Mouse (Mus musculus) A20 (cell line): ENCODE data around the gene Plpp2.

Experiments used
- DNase-seq: peaks from one replicate; pipeline ENCODE4 v3.0.0-alpha.2; 2011; ENCODE audit warnings: low read depth, low spot score

Plpp2 gene

GRCm38 (mm10) chr10:79533126-79533911 lies at the start of gene Plpp2:
Plpp2 (minus strand) TSS chr10:79533796.
- peak; percentile 82 for DNase-seq

DNA sequence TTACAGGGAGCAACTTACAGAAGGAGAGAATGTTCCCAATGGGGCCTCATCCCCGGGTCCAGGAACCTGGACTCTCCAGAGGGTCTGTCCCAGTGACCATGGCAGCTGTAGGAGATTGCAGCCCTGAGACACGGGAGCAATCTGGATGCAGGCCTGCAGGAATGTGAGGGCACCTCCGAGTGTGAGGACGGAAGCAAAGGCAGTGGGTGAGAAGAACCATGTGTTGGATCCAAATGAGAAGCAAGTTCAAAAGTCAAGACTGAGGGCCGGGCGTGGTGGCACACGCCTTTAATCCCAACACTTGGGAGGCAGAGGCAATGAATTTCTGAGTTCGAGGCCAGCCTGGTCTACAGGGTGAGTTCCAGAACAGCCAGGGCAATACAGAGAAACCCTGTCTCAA lies 47.9 kb upstream of the Plpp2 start:
- no peak for DNase-seq

GRCm38 (mm10) chr10:79580811-79581210 lies 47.2 kb upstream of the Plpp2 start:
- peak; percentile 64 for DNase-seq

DNA sequence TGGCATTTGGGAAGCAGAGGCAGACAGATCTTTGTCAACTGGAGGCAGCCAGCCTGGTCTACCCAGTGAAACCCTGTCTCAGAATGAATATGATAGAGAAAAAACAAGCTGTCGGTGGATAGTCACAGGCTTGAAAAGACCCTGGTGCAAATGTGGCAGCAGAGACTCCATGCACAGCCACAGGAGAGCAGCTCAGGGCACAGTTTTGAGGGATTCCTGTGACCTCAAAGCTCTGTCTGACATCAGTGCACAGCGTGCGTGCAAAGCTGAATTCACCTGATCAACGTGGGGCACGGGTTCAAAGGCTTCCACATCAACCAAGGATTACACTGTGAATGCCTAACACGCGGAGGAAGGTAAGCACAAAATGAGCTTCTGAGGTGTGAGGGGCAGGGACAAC lies 46.8 kb upstream of the Plpp2 start:
- no peak for DNase-seq

DNA sequence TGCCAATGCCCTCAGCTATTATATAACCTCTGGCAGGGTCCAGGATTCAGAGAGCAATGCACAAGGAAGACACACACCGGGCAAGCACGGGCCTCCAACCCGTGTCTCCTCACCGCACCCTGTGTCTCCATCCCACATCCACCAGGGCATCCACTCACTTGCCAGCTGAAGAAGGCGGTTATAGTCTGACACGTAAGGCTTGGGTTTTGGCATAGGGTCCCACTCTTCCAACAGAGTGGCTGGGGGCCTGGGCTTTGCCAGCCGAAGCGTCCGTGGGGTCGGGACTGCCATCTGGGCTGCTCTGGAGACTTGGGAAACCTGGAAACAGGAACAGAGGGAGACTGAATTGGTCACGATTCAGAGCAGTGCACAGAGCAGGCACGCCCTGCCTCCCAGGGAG lies 46.2 kb upstream of the Plpp2 start:
- DNase-seq, result no peak

DNA sequence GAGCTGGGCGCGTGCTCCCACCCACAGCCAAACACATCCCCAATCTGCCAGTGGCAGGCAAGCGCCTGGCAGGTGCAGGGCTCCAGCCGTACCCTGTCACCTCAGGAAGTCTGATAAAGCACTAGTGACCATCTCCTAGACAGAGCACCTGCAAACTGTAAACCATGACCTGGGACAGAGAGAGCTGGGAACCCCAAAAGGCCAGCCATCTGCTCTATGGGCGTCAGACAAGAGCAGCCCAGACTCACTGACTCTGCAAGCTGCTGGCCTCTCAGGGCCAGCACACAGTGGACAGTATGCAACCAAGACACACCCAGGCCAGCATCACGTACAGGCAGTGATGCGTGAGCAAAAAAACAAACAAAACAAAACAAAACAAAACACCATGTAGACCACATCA lies 45.3 kb upstream of the Plpp2 start:
- DNase-seq, result no peak

DNA sequence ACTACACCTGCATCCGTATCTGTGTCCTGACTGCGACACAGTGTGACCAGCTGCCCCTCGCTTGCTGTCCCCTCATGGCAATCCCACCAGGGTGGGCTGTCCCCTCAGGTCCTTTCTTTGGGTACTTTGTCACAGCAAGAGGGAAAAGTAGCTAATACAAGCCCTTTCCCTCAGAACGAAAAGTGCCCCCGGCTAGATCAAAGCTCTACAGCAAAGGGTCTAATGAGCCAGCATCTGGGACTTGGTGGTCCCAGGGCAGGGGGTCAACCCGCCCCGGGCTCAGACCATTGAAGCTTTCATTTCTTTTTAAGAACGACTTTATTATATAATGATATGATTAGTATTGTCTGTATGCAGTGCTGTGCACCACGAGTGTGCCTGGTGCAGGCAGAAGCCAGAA lies 44.7 kb upstream of the Plpp2 start:
- DNase-seq, result no peak

- no peak for DNase-seq
Measured at GRCm38 (mm10) chr10:79577376-79577775, 43.8 kb upstream of the Plpp2 start.

- no peak for DNase-seq
Measured at GRCm38 (mm10) chr10:79575754-79576153, 42.2 kb upstream of the Plpp2 start.

DNA sequence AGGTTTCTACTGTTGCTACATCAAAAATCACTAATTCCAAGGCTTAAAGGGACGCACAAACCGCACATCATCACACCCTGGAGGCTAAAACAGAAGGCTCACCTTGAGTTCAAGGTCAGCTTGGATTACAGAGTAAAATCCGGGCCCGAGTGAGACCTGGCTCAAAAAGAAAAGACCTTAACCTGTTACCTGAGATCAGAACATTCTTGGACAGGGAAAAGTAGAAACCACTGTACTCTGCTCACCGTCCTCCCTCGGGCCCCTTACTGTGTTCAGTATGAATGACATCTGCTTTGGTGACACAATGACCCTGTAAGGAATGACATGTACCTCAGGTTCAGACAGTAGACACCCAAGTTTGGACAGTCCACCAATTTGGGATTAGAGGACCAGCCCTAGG lies 41.2 kb upstream of the Plpp2 start:
- DNase-seq, result no peak

GRCm38 (mm10) chr10:79574350-79574749 lies 40.8 kb upstream of the Plpp2 start:
- DNase-seq, result no peak

- DNase-seq, result no peak
Measured at GRCm38 (mm10) chr10:79573611-79574010, 40.0 kb upstream of the Plpp2 start.

GRCm38 (mm10) chr10:79571314-79571713 lies 37.7 kb upstream of the Plpp2 start:
- no peak for DNase-seq

DNA sequence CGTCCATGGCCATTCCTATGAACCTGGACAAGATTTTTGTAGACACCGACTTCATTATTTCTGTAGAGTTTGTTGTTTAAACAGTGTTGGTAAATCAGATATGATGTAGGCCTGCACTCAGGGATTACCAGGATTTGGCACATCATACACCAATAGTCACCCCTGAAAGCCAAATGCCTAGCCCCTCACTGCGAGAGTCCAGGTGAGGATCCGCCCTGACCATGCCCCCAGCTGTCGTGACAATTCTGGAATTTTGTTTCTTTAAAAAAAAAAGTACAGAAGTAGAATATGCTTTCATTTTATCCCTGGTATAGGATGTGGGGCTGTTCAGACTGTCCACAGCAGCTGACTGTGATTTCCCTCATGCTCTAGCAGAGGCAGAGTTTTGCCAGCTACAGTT lies 36.3 kb upstream of the Plpp2 start:
- no peak for DNase-seq

DNA sequence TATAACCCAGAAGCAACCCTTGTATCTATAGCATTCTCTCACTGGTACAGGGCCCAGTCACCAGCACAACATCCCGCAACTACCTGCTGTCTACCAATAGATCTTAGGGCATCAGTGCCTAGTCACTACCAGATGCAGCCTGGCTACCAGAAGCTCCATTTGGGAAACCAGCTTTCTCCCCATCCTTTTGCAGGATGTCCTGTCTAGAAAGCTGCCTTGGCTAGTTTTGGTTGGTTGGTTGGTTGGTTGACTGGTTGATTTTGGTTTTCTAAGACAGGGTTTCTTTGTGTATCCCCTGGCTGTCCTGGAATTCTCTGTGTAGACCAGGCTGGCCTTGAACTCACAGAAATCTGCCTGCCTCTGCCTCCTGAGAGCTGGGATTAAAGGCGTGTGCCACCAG lies 26.1 kb upstream of the Plpp2 start:
- no peak for DNase-seq

DNA sequence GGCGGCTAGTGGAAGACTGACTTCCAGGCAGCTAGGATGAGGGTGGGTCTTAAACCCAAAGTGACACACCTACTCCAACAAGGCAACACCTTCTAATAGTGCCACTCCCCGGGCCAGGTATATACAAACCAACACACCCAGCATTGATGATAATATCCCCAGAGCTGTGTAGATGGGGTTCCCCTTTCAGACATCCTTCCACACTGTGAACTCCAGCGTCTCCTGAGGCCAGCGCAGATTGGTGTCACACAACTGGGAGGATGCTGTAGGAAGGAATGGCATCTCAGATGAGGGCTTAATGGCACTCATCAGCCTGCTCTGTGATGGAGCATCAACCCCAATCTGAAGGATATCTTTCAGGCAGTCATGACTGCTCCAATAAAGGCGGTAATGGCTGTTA lies 23.9 kb upstream of the Plpp2 start:
- DNase-seq, result no peak

- no peak for DNase-seq
Measured at GRCm38 (mm10) chr10:79556951-79557350, 23.4 kb upstream of the Plpp2 start.

DNA sequence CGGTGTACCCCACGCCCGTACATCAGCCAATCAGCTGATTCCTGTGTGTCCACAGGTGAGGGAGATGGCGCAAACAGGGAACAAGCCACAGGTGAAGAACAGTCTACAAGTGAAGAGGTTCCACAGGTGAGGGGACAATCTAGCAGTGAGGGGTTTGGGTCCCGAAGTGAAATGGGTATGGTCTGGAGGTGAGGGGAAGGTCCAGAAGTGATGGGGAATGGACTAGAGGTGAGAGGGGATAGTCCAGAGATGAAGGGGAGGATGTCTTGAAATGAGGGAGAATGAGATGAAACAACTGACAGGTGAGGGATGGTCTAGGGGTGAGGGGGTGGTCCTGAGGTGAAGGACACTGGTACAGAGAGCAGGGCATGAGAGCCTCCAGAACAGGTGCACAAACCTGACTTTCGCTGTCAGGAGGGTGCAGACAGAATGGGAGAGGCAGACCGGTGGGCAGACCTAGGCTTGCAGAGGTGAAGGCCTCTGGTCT lies 21.7 kb upstream of the Plpp2 start:
- DNase-seq, result no peak

DNA sequence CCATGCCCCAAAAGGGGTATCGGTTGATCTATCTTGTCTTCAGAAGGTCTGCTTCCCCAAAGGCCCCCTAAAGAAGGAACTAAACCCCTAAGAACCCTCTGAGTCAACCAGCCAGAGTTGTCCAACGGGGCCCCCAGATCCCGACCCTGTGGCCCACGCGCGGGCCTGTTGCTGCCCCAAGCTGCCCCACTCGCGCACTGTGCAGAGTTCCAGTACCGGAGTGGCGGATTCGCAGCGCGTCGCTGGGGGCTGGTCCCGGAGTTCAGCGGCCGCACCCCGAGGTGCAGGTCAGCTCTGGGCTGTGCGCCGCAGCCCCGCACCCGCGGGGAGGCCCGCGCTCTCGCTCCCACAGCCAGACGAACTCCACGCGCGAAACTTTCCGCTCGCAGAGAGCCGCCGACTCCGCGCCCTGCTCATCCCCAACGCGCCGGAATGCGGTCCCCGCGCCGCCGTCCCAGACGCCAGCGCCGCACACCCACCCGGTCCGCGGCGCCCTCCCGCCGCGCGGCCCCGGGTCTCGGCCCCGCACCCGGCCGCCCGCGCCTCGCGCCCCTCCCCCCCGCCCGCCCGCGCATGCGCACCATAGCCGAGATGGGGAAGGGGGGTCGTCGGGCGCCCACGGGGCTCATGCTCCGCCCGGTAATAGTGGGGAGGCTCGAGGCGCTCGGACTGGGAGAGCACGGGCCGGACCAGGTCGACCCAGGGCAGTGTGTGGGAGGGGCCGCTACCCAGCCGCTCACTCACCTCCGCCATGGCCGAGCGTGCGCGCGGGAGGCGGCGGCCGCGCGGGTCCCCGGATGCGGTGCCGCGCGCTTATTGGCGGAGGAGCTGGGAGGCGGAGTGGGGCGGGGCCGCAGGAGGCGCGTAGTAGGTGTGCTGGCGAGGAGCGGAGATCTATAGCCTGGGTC lies 21.0 kb upstream of the Plpp2 start, which contains the start of gene Mier2:
Mier2 (minus strand) TSS at position 870 of the 908 bp plus-strand sequence.
- peak; percentile 90 for DNase-seq

DNA sequence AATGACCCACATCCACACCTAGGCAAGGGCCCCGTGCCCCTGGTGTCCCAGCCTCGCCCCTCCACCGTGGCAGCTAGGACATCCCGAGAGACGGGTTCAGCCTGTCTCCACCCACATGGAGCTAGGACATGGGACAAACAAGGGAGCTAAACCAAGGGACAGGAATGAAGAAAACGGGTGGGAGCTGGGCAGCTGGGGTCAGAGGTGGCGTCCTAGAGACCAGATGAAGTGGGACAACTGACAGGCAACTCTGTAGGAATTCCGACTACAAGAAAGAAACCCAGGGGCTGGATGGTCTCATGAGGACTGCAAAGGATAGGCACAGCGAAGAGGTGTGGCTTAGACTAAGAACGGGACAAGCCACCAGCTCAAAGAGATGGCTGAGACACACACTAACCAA lies 20.1 kb upstream of the Plpp2 start:
- no peak for DNase-seq

DNA sequence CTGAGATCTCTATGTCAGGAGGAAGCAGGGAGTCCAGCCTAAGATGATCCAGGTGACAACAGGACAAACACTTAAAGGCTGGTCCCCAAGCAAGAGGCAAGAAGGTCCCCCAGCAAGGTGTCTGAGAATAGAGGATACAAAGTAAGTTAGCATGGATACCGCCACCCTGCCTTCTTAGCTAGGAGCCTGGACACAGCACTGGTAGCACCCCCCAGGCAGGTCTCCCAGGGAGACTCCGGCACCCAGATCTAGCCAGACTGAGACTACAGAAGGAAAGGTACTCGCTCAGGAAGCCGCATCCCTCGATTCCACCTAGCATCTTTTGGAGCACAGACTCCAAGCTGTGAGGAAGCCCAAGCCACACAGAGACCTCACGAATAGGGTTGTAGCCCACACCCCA lies 19.6 kb upstream of the Plpp2 start:
- DNase-seq, result no peak

DNA sequence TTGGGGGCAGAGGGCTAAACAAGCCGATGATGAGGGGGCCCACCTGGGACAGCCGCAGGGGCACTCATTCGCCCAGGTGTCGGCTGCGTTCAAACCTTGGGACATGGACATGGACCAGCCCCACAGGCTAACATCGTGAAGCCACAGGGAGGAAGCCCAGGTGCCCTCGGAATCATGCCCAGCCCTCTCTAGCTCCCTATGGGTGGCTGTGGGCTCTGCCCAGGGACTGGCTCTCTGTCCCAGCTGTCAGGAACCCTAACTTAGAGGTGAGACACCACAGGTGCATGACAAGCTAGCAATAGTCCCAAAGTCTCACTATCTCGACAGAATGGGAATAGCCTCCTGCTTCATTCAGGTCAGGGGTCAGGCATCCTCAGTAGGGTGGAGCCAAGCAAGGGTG lies 18.9 kb upstream of the Plpp2 start:
- no peak for DNase-seq

DNA sequence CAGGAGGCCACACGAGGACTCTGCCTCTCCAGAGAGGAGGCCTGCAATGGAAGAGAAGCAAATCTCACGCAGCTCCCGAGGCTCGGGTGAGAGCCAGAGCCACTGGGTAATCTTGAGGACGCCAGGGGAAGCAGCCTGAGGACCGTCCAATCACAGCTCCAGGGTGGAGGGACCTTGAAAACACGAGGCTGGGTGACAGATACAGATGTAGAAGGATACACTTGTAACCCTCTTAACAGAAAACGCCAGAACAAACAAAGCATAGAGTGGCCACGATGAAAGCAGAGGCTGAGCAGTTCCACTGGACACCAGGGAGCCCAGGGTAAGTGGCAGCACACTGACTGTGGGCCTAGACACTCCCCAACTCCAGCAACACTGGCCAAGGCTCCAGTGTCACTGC lies 16.8 kb upstream of the Plpp2 start:
- no peak for DNase-seq
